Mouse (Mus musculus) midbrain, embryonic 16.5 days (tissue): ENCODE data around the gene Polr3e. TPM values are rescaled to one million over a fixed set of nuclear protein-coding genes. Genes with fewer than 3 reads are reported as not detected.

ENCODE experiments used
- ATAC-seq: fragments of 200-750 bp; cut with Nextera tagmentation; 2 replicates; pipeline ENCODE4 v1.8.0; 2017; ENCODE audit warnings: moderate TSS enrichment
- H3K27ac ChIP-seq: fragments of 300-500 bp; sonication (generic); 2 replicates; pipeline ENCODE4 v1.5.1; 2014; ENCODE audit warnings: mild to moderate bottlenecking, low read length, mixed read lengths
- H3K27me3 ChIP-seq: fragments of 300-500 bp; sonication (generic); 2 replicates; pipeline ENCODE4 v1.6.1; 2014; ENCODE audit warnings: low read depth, low read length, mixed read lengths; ENCODE audit not compliant: control insufficient read depth, insufficient read depth
- H3K36me3 ChIP-seq: fragments of 300-500 bp; sonication (generic); 2 replicates; pipeline ENCODE4 v1.6.1; 2014; ENCODE audit warnings: mild to moderate bottlenecking, low read length, moderate library complexity, mixed read lengths; ENCODE audit not compliant: control insufficient read depth, insufficient read depth
- H3K4me1 ChIP-seq: fragments of 300-500 bp; sonication (generic); 2 replicates; pipeline ENCODE4 v1.6.1; 2014; ENCODE audit warnings: mild to moderate bottlenecking, low read length, mixed read lengths; ENCODE audit not compliant: control insufficient read depth, insufficient read depth
- H3K4me2 ChIP-seq: fragments of 300-500 bp; sonication (generic); 2 replicates; pipeline ENCODE4 v1.6.1; 2014; ENCODE audit warnings: mild to moderate bottlenecking, low read length, mixed read lengths
- H3K4me3 ChIP-seq: fragments of 300-500 bp; sonication (generic); 2 replicates; pipeline ENCODE4 v1.5.1; 2014; ENCODE audit warnings: low read depth, mild to moderate bottlenecking, low read length, moderate library complexity, mixed read lengths
- H3K9ac ChIP-seq: fragments of 300-500 bp; sonication (generic); 2 replicates; pipeline ENCODE4 v1.6.1; 2014; ENCODE audit warnings: low read depth, low read length, mixed read lengths
- H3K9me3 ChIP-seq: fragments of 300-500 bp; sonication (generic); replicated peaks from 2 replicates; pipeline ENCODE4 v1.6.1; 2014; ENCODE audit warnings: mild to moderate bottlenecking, low read length, mixed read lengths; ENCODE audit not compliant: control insufficient read depth, poor library complexity, severe bottlenecking
- WGBS: fragments of 180-500 bp; shearing (Covaris S2); extraction: QIAGEN DNeasy Blood & Tissue Kit; methylation state at CpG from one replicate; pipeline ENCODE4 v1.1.7; 2014; 5-methylcytosine and 5-hydroxymethylcytosine counted together
- polyA plus RNA-seq: library from polyadenylated mRNA; unstranded; fragments of >200 nt; fragmentation: Nextera tagmentation; extraction: Ambion mirVana; gene quantifications from 2 replicates; pipeline ENCODE4 v1.2.1, GENCODE M21; 2015

Gene Polr3e
- polyA plus RNA-seq, 1 experiment from 2014 or later, result 27.0 TPM

DNA sequence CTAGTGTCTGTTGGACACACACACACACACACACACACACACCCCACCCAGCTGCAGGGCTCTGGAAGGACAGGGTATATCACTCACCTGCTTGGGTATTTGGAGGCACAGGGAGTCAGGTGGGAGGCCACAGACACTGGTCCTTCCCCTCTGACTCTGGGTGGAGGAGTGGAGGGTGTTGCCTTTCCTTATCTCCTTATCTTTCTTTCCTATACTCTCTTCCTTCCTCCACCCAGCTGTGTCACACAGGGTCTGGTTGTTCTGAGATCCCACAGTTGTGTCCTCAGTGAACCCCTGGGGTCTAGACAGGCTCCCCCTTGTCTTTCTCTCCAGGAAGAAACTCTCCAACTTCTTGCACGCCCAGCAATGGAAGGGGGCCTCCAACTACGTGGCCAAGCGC is 37.6 kb upstream of the Polr3e start:
- H3K36me3 ChIP-seq, result peaks cover 18% of the 10 kb centered on the region
- no peak overlapping the region for H3K27ac ChIP-seq
- WGBS, result 91% methylated on average over 3 of the region's 3 CpGs
- H3K4me3 ChIP-seq, result no peak overlapping the region
- H3K27me3 ChIP-seq, result no peaks in the 10 kb centered on the region
- no peaks in the 10 kb centered on the region for H3K4me1 ChIP-seq
- no peak overlapping the region for H3K4me2 ChIP-seq
- no peak for ATAC-seq
- H3K9me3 ChIP-seq, result no peaks in the 10 kb centered on the region
- no peak overlapping the region for H3K9ac ChIP-seq

DNA sequence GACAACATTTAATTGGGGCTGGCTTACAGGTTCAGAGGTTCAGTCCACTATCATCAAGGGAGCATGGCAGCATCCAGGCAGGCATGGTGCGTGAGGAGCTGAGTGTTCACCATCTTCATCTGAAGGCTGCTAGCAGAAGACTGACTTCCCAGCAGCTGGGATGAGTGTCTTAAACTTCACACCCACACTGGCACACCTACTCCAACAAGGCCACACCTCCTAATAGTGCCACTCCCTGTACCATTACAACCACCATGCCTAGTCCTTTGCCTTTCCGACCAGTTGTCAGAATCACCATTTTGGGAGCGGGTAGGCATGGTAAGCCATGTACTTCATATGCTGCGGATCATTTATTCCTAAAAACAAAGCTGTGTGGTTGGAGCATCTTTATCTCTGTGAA is 36.8 kb upstream of the Polr3e start:
- H3K36me3 ChIP-seq, result peaks cover 21% of the 10 kb centered on the region
- no peak overlapping the region for H3K9ac ChIP-seq
- ATAC-seq, result no peak
- WGBS, result 96% methylated on average over 4 of the region's 4 CpGs
- no peaks in the 10 kb centered on the region for H3K27me3 ChIP-seq
- no peaks in the 10 kb centered on the region for H3K4me1 ChIP-seq
- no peak overlapping the region for H3K4me3 ChIP-seq
- H3K4me2 ChIP-seq, result no peak overlapping the region
- H3K27ac ChIP-seq, result no peak overlapping the region
- no peaks in the 10 kb centered on the region for H3K9me3 ChIP-seq

DNA sequence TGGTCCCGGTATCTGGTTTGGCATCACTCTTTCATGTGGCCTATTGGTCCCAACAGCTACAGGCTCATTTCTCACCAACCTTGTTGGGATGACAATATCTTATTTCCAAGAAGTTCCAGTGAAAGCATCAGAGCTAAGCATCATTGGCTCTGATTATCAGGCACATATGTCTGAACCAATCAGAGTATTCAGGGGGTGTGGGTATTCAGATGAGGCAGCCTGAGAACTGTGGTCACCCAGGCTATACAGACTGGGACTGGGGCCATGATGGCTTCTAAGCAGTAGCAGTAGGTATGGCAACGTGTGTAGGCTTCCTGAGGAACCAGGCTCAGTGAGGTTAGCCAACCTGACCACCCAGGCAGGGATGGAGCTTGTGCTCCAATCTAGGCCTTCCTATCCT is 36.1 kb upstream of the Polr3e start:
- no peak overlapping the region for H3K4me2 ChIP-seq
- H3K4me1 ChIP-seq, result no peaks in the 10 kb centered on the region
- H3K9me3 ChIP-seq, result no peaks in the 10 kb centered on the region
- ATAC-seq, result no peak
- H3K36me3 ChIP-seq, result peaks cover 28% of the 10 kb centered on the region
- H3K27ac ChIP-seq, result no peak overlapping the region
- no peak overlapping the region for H3K9ac ChIP-seq
- no peak overlapping the region for H3K4me3 ChIP-seq
- H3K27me3 ChIP-seq, result no peaks in the 10 kb centered on the region
- 55% methylated on average over 2 of the region's 2 CpGs for WGBS

DNA sequence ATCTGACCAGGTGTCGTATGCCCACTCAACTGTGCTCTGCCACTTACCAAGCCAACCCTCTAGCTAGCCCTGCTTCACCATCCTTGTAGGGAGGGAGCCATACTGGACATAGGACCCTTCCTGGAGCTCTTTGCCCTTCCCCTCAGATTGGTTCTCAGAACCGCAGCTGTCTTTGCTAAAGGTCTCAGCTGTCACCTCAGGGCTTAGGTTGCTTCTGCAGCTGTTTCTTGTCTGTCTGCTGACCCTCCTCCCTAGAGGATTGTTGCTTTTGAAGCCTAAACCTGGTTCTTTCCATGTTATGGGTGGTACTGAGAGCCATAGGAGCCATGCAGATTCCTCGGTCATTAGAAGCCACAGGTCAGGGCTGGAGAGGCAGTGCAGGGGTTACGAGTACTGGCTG is 34.9 kb upstream of the Polr3e start:
- 80% methylated on average over 4 of the region's 4 CpGs for WGBS
- no peak overlapping the region for H3K4me2 ChIP-seq
- H3K27ac ChIP-seq, result no peak overlapping the region
- no peaks in the 10 kb centered on the region for H3K9me3 ChIP-seq
- H3K36me3 ChIP-seq, result peaks cover 31% of the 10 kb centered on the region
- no peak overlapping the region for H3K9ac ChIP-seq
- no peak overlapping the region for H3K4me3 ChIP-seq
- no peak for ATAC-seq
- no peaks in the 10 kb centered on the region for H3K4me1 ChIP-seq
- no peaks in the 10 kb centered on the region for H3K27me3 ChIP-seq

DNA sequence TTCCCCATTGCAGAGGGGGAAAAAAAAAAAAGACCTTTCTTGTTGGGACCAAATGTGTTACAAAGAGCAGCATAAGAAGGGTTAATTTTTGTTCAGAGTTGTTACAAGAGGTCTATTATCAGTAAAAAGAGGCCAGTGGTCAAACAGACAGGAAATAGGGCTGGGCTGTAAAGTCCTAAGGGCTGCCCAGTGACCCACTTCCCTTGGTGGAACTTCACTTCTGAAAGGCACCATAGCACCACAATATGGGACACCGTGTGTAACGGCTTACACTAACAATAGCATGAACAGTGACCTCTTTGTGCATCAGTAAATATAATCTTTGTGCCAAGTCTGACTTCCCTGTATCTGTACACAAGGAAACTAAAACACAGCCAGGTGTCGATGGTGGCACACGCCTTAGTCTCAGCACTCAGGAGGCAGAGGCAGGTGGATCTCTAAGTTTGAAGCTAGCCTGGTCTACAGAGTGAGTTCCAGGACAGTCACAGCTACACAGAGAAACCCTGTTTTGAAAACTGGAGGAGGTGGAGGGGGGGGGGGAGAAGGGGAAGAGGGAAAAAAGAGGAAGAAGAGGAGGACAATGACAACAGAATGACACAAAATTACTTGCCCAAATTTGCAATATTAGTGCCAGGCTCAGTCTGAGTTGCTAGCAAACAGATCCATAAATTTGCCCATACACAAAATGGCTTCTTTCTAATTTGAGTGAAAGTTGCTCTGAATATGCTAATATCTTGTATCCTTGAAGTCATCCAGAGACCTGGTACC is 33.8 kb upstream of the Polr3e start:
- Histone ChIP-seq H3K36me3 (peaks cover 31% of the 10 kb centered on the region), H3K4me1 (no peaks in the 10 kb centered on the region), H3K4me3 (no peak overlapping the region), H3K9me3 (no peaks in the 10 kb centered on the region), H3K4me2 (no peak overlapping the region), H3K27me3 (no peaks in the 10 kb centered on the region), H3K9ac (no peak overlapping the region), H3K27ac (no peak overlapping the region)
- no peak for ATAC-seq
- WGBS, result 92% methylated on average over 4 of the region's 4 CpGs

DNA sequence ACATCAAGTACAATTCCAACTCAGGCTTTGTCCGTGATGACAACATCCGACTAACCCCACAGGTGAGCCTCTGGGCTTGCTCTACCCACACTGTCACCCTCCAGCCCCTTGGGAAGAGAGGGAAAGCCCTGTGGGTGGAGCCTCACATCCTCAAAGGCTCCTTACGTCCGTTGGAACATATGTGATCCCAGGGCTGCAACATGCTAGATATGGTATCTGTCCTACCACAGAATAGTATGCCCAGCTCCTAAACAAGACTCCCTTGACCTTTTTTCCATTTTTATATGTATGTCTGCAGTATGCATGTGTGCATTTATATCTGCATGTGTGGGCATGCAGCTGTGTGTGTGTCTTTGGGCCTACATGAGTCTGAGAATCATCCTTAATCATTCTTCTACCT is 32.8 kb upstream of the Polr3e start:
- Histone ChIP-seq H3K9ac (no peak overlapping the region), H3K36me3 (peaks cover 33% of the 10 kb centered on the region), H3K27ac (no peak overlapping the region), H3K4me2 (no peak overlapping the region), H3K27me3 (no peaks in the 10 kb centered on the region), H3K9me3 (no peaks in the 10 kb centered on the region), H3K4me1 (no peaks in the 10 kb centered on the region), H3K4me3 (no peak overlapping the region)
- ATAC-seq, result no peak
- WGBS, result 96% methylated on average over 4 of the region's 4 CpGs

DNA sequence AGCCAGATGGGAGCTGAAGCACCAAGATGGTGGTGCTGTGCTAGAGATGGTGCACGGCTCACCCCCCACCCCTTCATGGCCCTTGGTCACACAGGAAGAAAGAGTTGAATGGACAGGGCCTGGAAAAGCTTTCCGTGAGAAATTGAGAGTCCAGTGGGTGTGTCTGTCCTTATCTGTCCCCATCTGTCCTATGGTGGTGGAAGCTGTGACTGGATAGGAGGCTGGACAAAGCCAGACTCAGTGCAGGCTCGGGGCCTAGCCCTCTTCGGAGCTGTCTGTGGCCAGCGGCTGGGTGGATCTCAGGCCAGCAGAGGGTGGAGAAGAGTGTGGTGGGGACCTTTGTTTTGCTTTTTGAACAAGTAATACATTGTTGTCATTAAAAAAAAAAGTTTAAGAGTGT is 24.4 kb upstream of the Polr3e start:
- ATAC-seq, result no peak
- WGBS, result 90% methylated on average over 5 of the region's 5 CpGs

DNA sequence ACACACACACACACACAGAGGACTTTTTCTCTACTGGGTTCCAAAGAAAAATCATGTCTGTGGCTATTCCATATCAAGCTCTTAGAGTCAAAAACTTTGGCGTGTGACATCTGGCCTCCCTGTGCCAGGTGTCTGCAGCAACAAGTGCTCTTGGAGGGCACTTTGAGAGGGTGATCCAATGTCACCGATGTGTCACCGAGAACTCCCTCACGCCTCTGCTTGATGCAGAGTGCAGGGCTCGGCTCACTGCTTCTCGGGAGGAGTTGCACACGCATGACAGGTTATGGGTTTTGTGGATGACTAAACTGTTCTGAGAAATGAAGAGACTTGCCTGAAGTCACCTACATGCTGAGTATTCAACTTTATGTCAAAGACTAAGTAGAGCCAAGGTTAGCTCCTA is 20.5 kb upstream of the Polr3e start:
- H3K9me3 ChIP-seq, result no peaks in the 10 kb centered on the region
- H3K4me3 ChIP-seq, result no peak overlapping the region
- no peak overlapping the region for H3K4me2 ChIP-seq
- peaks cover 28% of the 10 kb centered on the region for H3K36me3 ChIP-seq
- H3K9ac ChIP-seq, result no peak overlapping the region
- 97% methylated on average over 7 of the region's 7 CpGs for WGBS
- no peak for ATAC-seq
- H3K27me3 ChIP-seq, result no peaks in the 10 kb centered on the region
- no peak overlapping the region for H3K27ac ChIP-seq
- no peaks in the 10 kb centered on the region for H3K4me1 ChIP-seq

More for the DNA sequence above, 24.4 kb upstream of the Polr3e start:
- Histone ChIP-seq H3K27ac (no peak overlapping the region), H3K27me3 (no peaks in the 10 kb centered on the region), H3K9me3 (no peaks in the 10 kb centered on the region), H3K4me2 (no peak overlapping the region), H3K4me1 (no peaks in the 10 kb centered on the region), H3K9ac (no peak overlapping the region), H3K4me3 (no peak overlapping the region), H3K36me3 (peaks cover 20% of the 10 kb centered on the region)

DNA sequence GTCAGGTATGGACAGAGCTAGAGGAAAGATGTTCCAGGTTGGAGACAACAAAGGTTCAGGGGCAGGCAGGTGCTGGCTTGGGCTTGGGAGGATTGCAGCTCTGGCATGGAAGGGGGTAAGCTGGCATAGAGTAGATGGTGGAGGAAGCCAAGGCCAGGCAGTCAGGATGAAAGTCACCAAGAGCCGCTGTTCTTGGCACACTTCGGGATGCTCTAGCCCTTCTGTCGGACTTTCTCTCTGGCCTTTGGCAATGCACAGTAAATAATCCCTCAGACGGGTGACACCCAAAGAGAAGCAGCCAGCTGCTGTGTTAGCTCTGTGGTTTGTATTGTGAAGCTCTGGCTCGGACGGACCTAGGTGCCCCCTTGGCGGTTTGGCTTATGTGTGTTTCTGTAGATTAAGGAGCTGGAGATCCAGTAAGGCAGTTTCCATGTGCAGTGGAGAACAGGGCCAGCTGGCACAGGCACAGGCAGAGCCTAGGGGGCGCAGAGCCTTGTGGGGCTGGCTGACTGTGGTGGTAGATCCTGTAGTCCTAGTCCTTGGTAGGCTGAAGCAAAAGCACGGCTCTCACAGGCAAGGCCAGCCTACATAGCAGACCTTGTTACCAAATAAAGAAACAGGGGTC is 19.7 kb upstream of the Polr3e start:
- ATAC-seq, result no peak
- Histone ChIP-seq H3K9me3 (no peaks in the 10 kb centered on the region), H3K4me1 (no peaks in the 10 kb centered on the region; the same call in 1 of the 2 replicates), H3K9ac (no peak overlapping the region), H3K27ac (no peak overlapping the region), H3K4me2 (no peak overlapping the region), H3K27me3 (no peaks in the 10 kb centered on the region), H3K4me3 (no peak overlapping the region), H3K36me3 (peaks cover 28% of the 10 kb centered on the region)
- WGBS, result 86% methylated on average over 9 of the region's 9 CpGs
